Mouse (Mus musculus): Measurements from ENCODE around the gene A830005F24Rik.

A830005F24Rik gene

GRCm38 (mm10) chr13:48545476-48546281 is 32.3 kb downstream of the A830005F24Rik start:
- DNase-seq, result peak; percentile 99

- peak; percentile 100 for DNase-seq
Observed at GRCm38 (mm10) chr13:48546330-48546917, 33.1 kb downstream of the A830005F24Rik start.

GRCm38 (mm10) chr13:48547623-48548022 is 34.3 kb downstream of the A830005F24Rik start:
- peak; percentile 49 for DNase-seq

- DNase-seq, result peak; percentile 38
Observed at GRCm38 (mm10) chr13:48548296-48548695, 34.9 kb downstream of the A830005F24Rik start.

DNA sequence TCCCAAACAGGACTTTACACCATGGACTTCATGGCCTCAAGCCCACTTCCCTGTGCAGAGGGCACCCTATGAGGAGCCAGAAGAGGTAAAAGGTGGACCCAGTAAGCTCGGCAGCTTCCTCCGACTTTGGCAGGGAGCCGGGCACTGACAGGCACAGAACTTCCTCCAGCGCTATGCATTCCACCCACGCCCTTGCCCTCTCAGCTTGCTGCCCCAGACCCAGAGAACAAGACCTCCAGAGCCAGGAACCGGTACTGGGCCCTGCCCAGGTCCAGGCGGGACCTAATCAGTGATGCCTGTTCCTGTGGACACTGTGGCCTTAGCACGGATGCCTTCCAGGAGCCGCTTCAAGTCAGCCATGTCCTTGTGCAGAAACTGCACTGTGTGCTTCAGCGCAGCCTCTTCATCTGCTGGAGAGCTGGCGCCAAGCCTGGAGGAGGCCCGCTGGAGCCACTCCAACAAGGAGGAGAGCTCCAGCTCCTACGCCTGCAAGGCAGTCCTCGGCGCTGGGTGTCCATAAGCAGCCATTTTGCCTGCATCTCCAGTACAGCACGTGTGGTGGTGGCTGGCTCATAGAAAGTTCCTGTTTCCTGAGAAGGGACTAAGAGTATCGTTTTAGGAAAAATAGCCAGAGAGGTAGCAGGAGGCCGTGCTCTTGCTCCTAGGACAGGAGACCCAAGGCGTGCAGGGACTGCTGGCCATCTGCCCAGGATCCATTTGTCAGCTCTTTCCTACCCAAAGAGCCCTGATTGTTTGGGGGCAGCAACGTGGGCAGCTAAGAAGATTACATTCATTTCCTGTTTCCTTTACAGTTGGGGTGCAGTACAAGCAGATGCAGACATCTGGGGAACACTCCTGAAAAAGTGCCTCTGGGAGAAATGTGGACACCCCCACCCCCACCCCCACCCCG is 39.1 kb downstream of the A830005F24Rik start:
- DNase-seq, result peak; percentile 94

GRCm38 (mm10) chr13:48553511-48553910 is 40.1 kb downstream of the A830005F24Rik start:
- no peak for DNase-seq

- DNase-seq, result no peak
Observed at GRCm38 (mm10) chr13:48554552-48554951, 41.2 kb downstream of the A830005F24Rik start.

DNA sequence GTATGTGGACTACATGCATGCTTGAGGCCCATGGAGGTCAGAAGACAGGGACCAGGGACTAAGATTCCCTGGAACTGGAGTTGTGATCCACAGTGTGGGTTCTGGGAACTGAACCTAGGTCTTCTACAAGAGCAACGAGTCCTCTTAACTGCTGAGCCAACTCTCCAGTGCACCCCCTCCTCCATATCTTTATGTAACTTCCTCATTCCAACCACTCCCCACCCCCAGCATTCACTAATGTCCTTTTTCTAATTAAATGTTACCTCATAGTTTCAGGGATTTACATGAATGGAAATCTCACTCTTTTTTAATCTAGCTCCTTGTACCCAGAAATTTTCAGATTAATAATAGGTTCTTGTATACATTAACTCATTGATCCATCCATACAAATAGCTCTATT is 42.6 kb downstream of the A830005F24Rik start:
- peak; percentile 1 for DNase-seq

- DNase-seq, result no peak
Observed at GRCm38 (mm10) chr13:48561481-48561880, 48.1 kb downstream of the A830005F24Rik start.

DNA sequence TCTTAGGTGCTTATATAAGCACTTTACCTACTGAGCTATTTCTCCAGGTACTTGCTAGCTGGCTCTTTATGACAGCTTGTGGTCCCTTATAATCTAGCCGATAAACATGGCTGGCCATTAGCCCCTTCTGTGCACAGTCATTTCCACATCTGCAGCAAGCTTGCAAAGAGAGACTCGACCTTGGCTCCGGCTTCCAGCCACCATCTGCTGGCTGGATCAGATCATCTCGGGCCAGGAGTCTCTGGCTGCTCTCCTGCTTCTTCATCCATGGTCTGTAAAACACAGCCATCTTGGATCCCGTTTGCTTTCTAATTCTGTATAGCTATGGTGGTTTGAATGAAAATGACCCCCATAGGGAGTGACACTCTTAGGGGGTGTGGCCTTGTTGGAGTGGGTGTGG is 49.0 kb downstream of the A830005F24Rik start:
- no peak for DNase-seq

Data from cerebellum, adult 9-11 months (tissue).